Mouse (Mus musculus): ENCODE data around the gene Alkbh5. TPM values are rescaled to one million over a fixed set of nuclear protein-coding genes. Genes with fewer than 3 reads are reported as not detected.

The Alkbh5 gene
- 14.4 and 15.1 TPM in 2 replicates for polyA plus RNA-seq (2012; rRNA removed)

DNA sequence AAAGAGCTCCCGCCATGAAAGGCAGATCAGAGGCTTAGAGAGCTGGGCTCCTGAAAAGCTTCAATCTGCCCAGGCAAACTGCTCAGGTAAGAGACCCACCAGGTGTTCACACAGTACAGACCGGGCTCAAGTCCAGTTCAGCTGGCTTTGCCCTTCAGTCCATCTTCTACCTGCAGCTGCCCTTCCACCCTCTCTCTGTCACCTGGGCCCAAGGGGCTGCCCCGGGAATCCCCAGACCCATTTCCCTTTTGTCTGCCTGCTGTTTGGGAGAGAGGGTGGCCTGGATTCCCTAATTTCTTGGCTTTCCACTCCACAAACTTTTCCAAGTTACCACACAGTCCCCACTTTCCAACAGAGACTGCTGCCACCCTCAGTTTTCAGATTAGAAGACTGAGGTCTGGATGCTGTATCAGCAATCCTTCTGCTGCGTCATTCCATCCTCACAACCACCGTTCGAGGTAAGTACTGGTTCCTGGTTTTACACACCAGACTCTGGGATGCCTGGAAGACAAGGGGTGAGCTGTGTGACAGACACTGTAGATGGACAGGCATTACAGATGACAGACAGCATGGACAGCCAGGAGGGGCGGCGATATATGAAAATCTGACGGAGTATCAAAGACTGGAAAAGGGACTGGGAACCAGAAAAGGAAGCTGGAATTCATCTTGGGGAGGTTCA is at the start of gene Alkbh5:
Alkbh5 (plus strand) TSS at position 202 of the 679 bp plus-strand sequence.

Other genes starting within 250 kb of the Alkbh5 start
- gene Tom1l2, start 183.5 kb upstream of the Alkbh5 start, polyA plus RNA-seq (2012; rRNA removed): 53.1 and 60.3 TPM in 2 replicates
- 5.8 and 7.3 TPM in 2 replicates for gene Drc3, start 183.1 kb upstream of the Alkbh5 start, polyA plus RNA-seq (2012; rRNA removed)
- gene Gid4, start 119.2 kb upstream of the Alkbh5 start, polyA plus RNA-seq (2012; rRNA removed): 17.5 TPM in 2 replicates
- gene Atpaf2, start 117.9 kb upstream of the Alkbh5 start, polyA plus RNA-seq (2012; rRNA removed): 30.7 and 33.6 TPM in 2 replicates
- gene Drg2, start 81.8 kb upstream of the Alkbh5 start, polyA plus RNA-seq (2012; rRNA removed): 86.4 and 90.5 TPM in 2 replicates
- gene Myo15, start 67.0 kb upstream of the Alkbh5 start, polyA plus RNA-seq (2012; rRNA removed): 0.21 and 0.35 TPM in 2 replicates
- gene Llgl1, start 163.3 kb downstream of the Alkbh5 start, polyA plus RNA-seq (2012; rRNA removed): 106 and 126 TPM in 2 replicates
- gene Flii, start 190.9 kb downstream of the Alkbh5 start, polyA plus RNA-seq (2012; rRNA removed): 149 and 150 TPM in 2 replicates
- 22.6 and 23.9 TPM in 2 replicates for gene Mief2, start 192.0 kb downstream of the Alkbh5 start, polyA plus RNA-seq (2012; rRNA removed)
- gene Top3a, start 241.0 kb downstream of the Alkbh5 start, polyA plus RNA-seq (2012; rRNA removed): 11.9 TPM in 2 replicates
- gene Smcr8, start 241.1 kb downstream of the Alkbh5 start, polyA plus RNA-seq (2012; rRNA removed): 10.2 and 10.5 TPM in 2 replicates